Mouse (Mus musculus): Measurements from ENCODE around the gene Ak1. TPM values are rescaled to one million over a fixed set of nuclear protein-coding genes. Genes with fewer than 3 reads are reported as not detected.

Ak1 gene
- polyA plus RNA-seq, 1 experiment, result 9.1 TPM

GRCm38 (mm10) chr2:32617109-32617508 is 4.4 kb upstream of the Ak1 start:
- no peaks in the 10 kb centered on the region for H3K4me1 ChIP-seq (ENCODE audit: control insufficient read depth, insufficient read depth, low read length)
- no peak overlapping the region for H3K4me3 ChIP-seq (replicated peaks; ENCODE audit: control insufficient read depth, low read depth, low read length)
- H3K27ac ChIP-seq (ENCODE audit: control insufficient read depth, insufficient read depth, low read depth, low read length, poor library complexity), result no peak overlapping the region
- TF ChIP-seq POLR2A (IDR thresholded peaks at IDR 0.05; ENCODE audit: borderline replicate concordance, control insufficient read depth, low read depth, low read length), result no peak
- TF ChIP-seq CTCF (IDR thresholded peaks at IDR 0.05; ENCODE audit: control insufficient read depth, insufficient read depth, low read length), result no peak
- 88% methylated on average over 1 of the region's 1 CpGs for WGBS

GRCm38 (mm10) chr2:32617601-32618000 is 4.0 kb upstream of the Ak1 start:
- no peaks in the 10 kb centered on the region for H3K4me1 ChIP-seq (ENCODE audit: control insufficient read depth, insufficient read depth, low read length)
- no peak overlapping the region for H3K4me3 ChIP-seq (replicated peaks; ENCODE audit: control insufficient read depth, low read depth, low read length)
- WGBS, result 85% methylated on average over 4 of the region's 4 CpGs
- TF ChIP-seq POLR2A (IDR thresholded peaks at IDR 0.05; ENCODE audit: borderline replicate concordance, control insufficient read depth, low read depth, low read length) (no peak), CTCF (IDR thresholded peaks at IDR 0.05; ENCODE audit: control insufficient read depth, insufficient read depth, low read length) (peak; percentile 39; the same call in 1 of the 2 replicates)
- no peak overlapping the region for H3K27ac ChIP-seq (ENCODE audit: control insufficient read depth, insufficient read depth, low read depth, low read length, poor library complexity)

- no peak for TF ChIP-seq CTCF (IDR thresholded peaks at IDR 0.05; ENCODE audit: control insufficient read depth, insufficient read depth, low read length)
- no peak for TF ChIP-seq POLR2A (IDR thresholded peaks at IDR 0.05; ENCODE audit: borderline replicate concordance, control insufficient read depth, low read depth, low read length)
- H3K4me1 ChIP-seq (ENCODE audit: control insufficient read depth, insufficient read depth, low read length), result no peaks in the 10 kb centered on the region
- H3K4me3 ChIP-seq (replicated peaks; ENCODE audit: control insufficient read depth, low read depth, low read length), result no peak overlapping the region
- 90% methylated on average over 9 of the region's 9 CpGs for WGBS
- H3K27ac ChIP-seq (ENCODE audit: control insufficient read depth, insufficient read depth, low read depth, low read length, poor library complexity), result no peak overlapping the region
These were observed 3.5 kb upstream of the Ak1 start for GRCm38 (mm10) chr2:32618051-32618450.

GRCm38 (mm10) chr2:32620682-32621516 is 659 bp upstream of the Ak1 start:
- Histone ChIP-seq H3K4me3 (replicated peaks; ENCODE audit: control insufficient read depth, low read depth, low read length) (no peak overlapping the region), H3K27ac (ENCODE audit: control insufficient read depth, insufficient read depth, low read depth, low read length, poor library complexity) (no peak overlapping the region), H3K4me1 (ENCODE audit: control insufficient read depth, insufficient read depth, low read length) (peaks cover 1% of the 10 kb centered on the region; the same call in 1 of the 2 replicates)
- 49% methylated on average over 4 of the region's 4 CpGs for WGBS
- TF ChIP-seq POLR2A (IDR thresholded peaks at IDR 0.05; ENCODE audit: borderline replicate concordance, control insufficient read depth, low read depth, low read length), result no peak
- TF ChIP-seq CTCF (IDR thresholded peaks at IDR 0.05; ENCODE audit: control insufficient read depth, insufficient read depth, low read length), result no peak

- Histone ChIP-seq H3K4me1 (ENCODE audit: control insufficient read depth, insufficient read depth, low read length) (peaks cover 1% of the 10 kb centered on the region; the same call in 1 of the 2 replicates), H3K27ac (ENCODE audit: control insufficient read depth, insufficient read depth, low read depth, low read length, poor library complexity) (no peak overlapping the region), H3K4me3 (replicated peaks; ENCODE audit: control insufficient read depth, low read depth, low read length) (no peak overlapping the region)
- WGBS, result 74% methylated on average over 5 of the region's 5 CpGs
- TF ChIP-seq CTCF (IDR thresholded peaks at IDR 0.05; ENCODE audit: control insufficient read depth, insufficient read depth, low read length) (no peak), POLR2A (IDR thresholded peaks at IDR 0.05; ENCODE audit: borderline replicate concordance, control insufficient read depth, low read depth, low read length) (no peak)
These were observed 2.7 kb downstream of the Ak1 start for GRCm38 (mm10) chr2:32624111-32624748.

- peaks cover 1% of the 10 kb centered on the region; the same call in 1 of the 2 replicates for H3K4me1 ChIP-seq (ENCODE audit: control insufficient read depth, insufficient read depth, low read length)
- no peak overlapping the region; the same call in 1 of the 2 replicates for H3K27ac ChIP-seq (ENCODE audit: control insufficient read depth, insufficient read depth, low read depth, low read length, poor library complexity)
- WGBS, result 12% methylated on average over 13 of the region's 13 CpGs
- TF ChIP-seq POLR2A (IDR thresholded peaks at IDR 0.05; ENCODE audit: borderline replicate concordance, control insufficient read depth, low read depth, low read length) (no peak), CTCF (IDR thresholded peaks at IDR 0.05; ENCODE audit: control insufficient read depth, insufficient read depth, low read length) (no peak)
- H3K4me3 ChIP-seq (replicated peaks; ENCODE audit: control insufficient read depth, low read depth, low read length), result no peak overlapping the region
These were observed 3.8 kb downstream of the Ak1 start for GRCm38 (mm10) chr2:32625212-32625872.

GRCm38 (mm10) chr2:32625873-32626694 is 4.5 kb downstream of the Ak1 start:
- TF ChIP-seq POLR2A (IDR thresholded peaks at IDR 0.05; ENCODE audit: borderline replicate concordance, control insufficient read depth, low read depth, low read length) (no peak), CTCF (IDR thresholded peaks at IDR 0.05; ENCODE audit: control insufficient read depth, insufficient read depth, low read length) (no peak)
- H3K4me1 ChIP-seq (ENCODE audit: control insufficient read depth, insufficient read depth, low read length), result peaks cover 1% of the 10 kb centered on the region; the same call in 1 of the 2 replicates
- no peak overlapping the region for H3K4me3 ChIP-seq (replicated peaks; ENCODE audit: control insufficient read depth, low read depth, low read length)
- WGBS, result 57% methylated on average over 5 of the region's 5 CpGs
- H3K27ac ChIP-seq (ENCODE audit: control insufficient read depth, insufficient read depth, low read depth, low read length, poor library complexity), result no peak overlapping the region
